Mouse (Mus musculus): Measurements from ENCODE around the gene Mrps15. TPM values are rescaled to one million over a fixed set of nuclear protein-coding genes. Genes with fewer than 3 reads are reported as not detected.

The Mrps15 gene
- polyA plus RNA-seq, 1 experiment from 2014 or later, result 150 TPM

DNA sequence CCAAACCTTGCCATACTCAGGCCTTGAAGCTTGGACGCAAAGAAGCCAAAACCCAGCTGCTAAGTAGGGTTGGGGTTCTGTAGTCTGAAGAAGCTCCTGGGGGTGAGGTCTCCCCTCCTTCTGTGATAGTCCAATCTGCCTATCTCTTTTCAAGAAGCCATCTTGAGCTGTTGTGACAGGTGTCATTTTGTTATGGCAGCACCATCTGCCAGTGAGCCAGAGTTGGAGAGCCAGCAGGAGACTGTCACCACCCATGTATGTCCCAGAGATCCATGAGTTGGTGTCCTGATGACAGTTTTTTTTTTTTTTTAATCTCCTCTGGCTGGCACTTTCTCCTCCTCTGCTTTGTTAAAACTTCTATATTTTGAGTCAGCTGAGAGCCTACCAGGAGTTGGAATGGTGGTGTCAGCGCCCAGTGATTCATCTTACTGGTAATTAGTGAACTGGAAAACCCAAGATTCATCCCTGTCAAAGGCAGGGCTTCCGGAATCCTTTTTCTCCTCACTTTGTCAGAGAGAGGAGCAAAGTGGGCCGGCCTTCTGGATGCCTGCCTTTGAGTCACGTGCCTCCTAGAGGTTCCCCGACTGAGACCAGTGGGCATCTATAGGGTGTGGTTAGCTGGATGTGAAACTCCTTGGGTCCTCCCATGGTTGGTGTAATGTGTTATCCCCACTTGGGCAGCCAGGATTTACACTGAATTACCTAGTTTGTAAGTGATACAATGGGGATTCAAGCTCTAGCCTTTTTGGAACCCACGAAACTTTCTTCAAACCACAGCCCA lies 55.5 kb downstream of the Mrps15 start:
- Histone ChIP-seq H3K4me3 (replicated peaks) (peak overlapping the region; percentile 95), H3K27me3 (no peaks in the 10 kb centered on the region), H3K4me1 (peaks cover 49% of the 10 kb centered on the region), H3K27ac (peak overlapping the region; percentile 93), H3K9ac (peak overlapping the region; percentile 49; the same call in 1 of the 2 replicates), H3K9me3 (replicated peaks) (no peaks in the 10 kb centered on the region), H3K4me2 (peak overlapping the region; percentile 89), H3K36me3 (peaks cover 14% of the 10 kb centered on the region)
- no peak for ATAC-seq (replicated peaks; ENCODE audit: low FRiP score)
- 41% methylated on average over 7 of the region's 7 CpGs for WGBS

DNA sequence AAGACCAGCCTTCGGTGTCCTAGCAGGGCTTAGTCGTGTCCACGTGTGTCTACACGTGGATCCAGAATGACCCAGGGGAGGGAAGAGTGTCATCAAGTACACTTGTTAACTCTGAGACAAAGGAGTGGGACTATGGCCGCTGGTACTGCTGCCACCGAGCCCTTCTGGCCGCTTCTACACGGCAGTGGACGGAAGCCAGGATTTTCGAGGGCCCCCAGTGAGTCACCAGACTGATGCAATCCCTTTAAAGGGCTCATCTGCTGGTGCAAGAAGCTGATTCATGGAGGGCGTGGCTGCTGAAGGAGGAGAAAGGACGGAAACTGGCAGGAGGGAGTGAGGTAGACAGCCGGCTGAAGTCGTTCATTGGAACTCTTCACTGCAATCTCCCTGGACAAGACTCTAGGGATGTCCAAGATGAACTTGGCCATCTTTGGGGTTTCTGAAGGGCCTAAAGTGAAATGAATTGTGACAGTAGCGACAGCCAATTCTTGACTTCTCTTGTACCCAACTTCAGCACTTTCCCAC lies 56.4 kb downstream of the Mrps15 start:
- WGBS, result under 1% methylated on average over 15 of the region's 15 CpGs
- no peaks in the 10 kb centered on the region for H3K9me3 ChIP-seq (replicated peaks)
- no peaks in the 10 kb centered on the region for H3K27me3 ChIP-seq
- H3K4me2 ChIP-seq, result peak overlapping the region; percentile 89
- H3K4me3 ChIP-seq (replicated peaks), result peak overlapping the region; percentile 95
- H3K36me3 ChIP-seq, result peaks cover 10% of the 10 kb centered on the region
- peak; percentile 85 for ATAC-seq (replicated peaks; ENCODE audit: low FRiP score)
- peak overlapping the region; percentile 49 for H3K9ac ChIP-seq
- H3K4me1 ChIP-seq, result peaks cover 48% of the 10 kb centered on the region
- peak overlapping the region; percentile 93 for H3K27ac ChIP-seq

DNA sequence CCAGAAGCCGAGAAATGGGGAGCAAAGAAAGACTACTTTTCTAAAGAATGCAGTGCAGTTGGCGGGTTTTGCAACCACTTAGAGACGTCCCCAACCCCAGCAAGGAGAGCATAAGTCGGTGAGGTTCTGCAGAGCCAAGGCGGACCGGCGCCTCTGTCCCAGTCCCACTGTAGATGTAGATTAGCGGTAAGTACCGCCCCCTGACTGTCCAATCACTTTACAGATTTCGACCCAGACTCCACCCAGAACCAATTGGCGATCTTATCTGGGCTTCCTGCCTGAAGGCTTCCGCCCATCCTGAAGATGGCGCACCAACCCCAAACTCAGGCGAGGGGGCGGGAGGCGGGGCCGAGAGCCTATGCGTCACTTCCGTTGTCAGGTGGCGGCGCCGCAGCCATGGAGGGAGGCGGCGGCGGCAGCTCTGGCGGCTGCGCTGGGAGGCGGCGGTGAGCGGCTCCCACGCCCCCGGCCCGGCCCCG lies 56.9 kb downstream of the Mrps15 start, which contains the start of gene Stk40:
Gene Stk40, plus strand, starts transcription at position 368 of the 479 bp plus-strand sequence.
- Histone ChIP-seq H3K4me1 (peaks cover 53% of the 10 kb centered on the region), H3K36me3 (peaks cover 6% of the 10 kb centered on the region; the same call in 1 of the 2 replicates), H3K4me2 (peak within 1 kb of the TSS; percentile 89), H3K9ac (peak within 1 kb of the TSS; percentile 87), H3K27ac (peak within 1 kb of the TSS; percentile 93), H3K27me3 (no peaks in the 10 kb centered on the region), H3K4me3 (replicated peaks) (peak within 1 kb of the TSS; percentile 95), H3K9me3 (replicated peaks) (no peaks in the 10 kb centered on the region)
- WGBS, result under 1% methylated on average over 33 of the region's 34 CpGs
- ATAC-seq (replicated peaks; ENCODE audit: low FRiP score), result peak; percentile 95

DNA sequence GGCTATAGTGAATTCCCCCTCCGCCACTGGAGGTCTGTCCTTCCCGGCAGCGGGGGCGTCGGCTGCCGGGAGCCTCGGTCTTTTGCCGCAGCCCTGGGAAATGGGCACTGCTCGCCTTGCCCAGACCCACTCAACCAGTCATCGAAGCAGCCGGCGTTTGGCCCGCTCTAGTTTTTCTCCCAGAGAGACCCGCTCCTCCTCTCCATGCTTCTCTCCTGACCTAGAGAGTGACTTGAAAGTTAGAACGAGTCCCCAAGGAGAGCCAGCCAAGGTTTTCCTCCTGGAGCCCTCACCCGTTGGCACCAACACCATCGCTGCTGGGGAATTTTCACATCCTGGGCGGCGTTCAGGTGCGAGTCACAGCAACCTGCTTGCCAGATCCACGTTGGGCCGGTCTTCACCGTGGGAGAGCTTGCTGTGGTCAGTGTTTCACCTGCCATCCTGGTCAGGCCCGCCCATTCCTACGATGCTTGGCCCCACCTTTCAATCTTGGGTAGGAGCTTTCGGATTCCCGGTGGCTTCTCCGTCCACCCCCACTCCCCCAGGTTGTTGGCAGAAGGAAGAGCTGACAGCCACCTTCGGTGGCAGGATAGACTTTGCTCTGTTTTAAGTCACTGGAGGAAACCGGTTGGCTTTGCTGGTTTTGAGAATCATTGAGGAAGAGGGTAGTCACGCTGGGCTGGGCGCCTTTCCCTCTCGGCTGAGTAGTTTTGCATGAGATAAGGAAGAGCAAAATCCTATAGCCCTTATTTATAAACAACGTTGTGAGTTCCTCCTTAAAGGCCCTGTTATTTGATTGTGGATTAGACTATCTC lies 57.7 kb downstream of the Mrps15 start:
- 2% methylated on average over 34 of the region's 34 CpGs for WGBS
- Histone ChIP-seq H3K36me3 (no peaks in the 10 kb centered on the region), H3K4me1 (peaks cover 57% of the 10 kb centered on the region), H3K27me3 (no peaks in the 10 kb centered on the region), H3K4me3 (replicated peaks) (peak overlapping the region; percentile 95), H3K9ac (peak overlapping the region; percentile 87), H3K27ac (peak overlapping the region; percentile 93), H3K4me2 (peak overlapping the region; percentile 89), H3K9me3 (replicated peaks) (no peaks in the 10 kb centered on the region)
- peak; percentile 20 for ATAC-seq (replicated peaks; ENCODE audit: low FRiP score)

Other genes with a start within 250 kb of the Mrps15 start
- 1.1 and 1.4 TPM in 2 replicates for gene Csf3r, start 22.4 kb upstream of the Mrps15 start, polyA plus RNA-seq (2015; fragmentation: Nextera tagmentation; extraction: Ambion mirVana)
- gene Oscp1, start 11.6 kb downstream of the Mrps15 start, polyA plus RNA-seq (2015; fragmentation: Nextera tagmentation; extraction: Ambion mirVana), result 19.0 and 19.1 TPM in 2 replicates
- 51.8 and 52.9 TPM in 2 replicates for gene Lsm10, start 49.7 kb downstream of the Mrps15 start, polyA plus RNA-seq (2015; fragmentation: Nextera tagmentation; extraction: Ambion mirVana)
- 38.2 and 41.3 TPM in 2 replicates for gene Stk40, start 57.0 kb downstream of the Mrps15 start, polyA plus RNA-seq (2015; fragmentation: Nextera tagmentation; extraction: Ambion mirVana)
- gene Eva1b, start 100.8 kb downstream of the Mrps15 start, polyA plus RNA-seq (2015; fragmentation: Nextera tagmentation; extraction: Ambion mirVana), result 90.0 and 98.5 TPM in 2 replicates
- gene Sh3d21, start 116.6 kb downstream of the Mrps15 start, polyA plus RNA-seq (2015; fragmentation: Nextera tagmentation; extraction: Ambion mirVana), result 8.3 and 9.5 TPM in 2 replicates
- gene Thrap3, start 155.8 kb downstream of the Mrps15 start, polyA plus RNA-seq (2015; fragmentation: Nextera tagmentation; extraction: Ambion mirVana), result 219 and 230 TPM in 2 replicates
- gene Map7d1, start 209.4 kb downstream of the Mrps15 start, polyA plus RNA-seq (2015; fragmentation: Nextera tagmentation; extraction: Ambion mirVana), result 39.6 and 40.7 TPM in 2 replicates
- 106 and 111 TPM in 2 replicates for gene Trappc3, start 215.4 kb downstream of the Mrps15 start, polyA plus RNA-seq (2015; fragmentation: Nextera tagmentation; extraction: Ambion mirVana)
- 10.6 and 15.2 TPM in 2 replicates for gene Col8a2, start 239.9 kb downstream of the Mrps15 start, polyA plus RNA-seq (2015; fragmentation: Nextera tagmentation; extraction: Ambion mirVana)

All from kidney, embryonic 15.5 days (tissue).